10 mouse cellular contexts compared by ENCODE assay signal in the genomic region with DNA sequence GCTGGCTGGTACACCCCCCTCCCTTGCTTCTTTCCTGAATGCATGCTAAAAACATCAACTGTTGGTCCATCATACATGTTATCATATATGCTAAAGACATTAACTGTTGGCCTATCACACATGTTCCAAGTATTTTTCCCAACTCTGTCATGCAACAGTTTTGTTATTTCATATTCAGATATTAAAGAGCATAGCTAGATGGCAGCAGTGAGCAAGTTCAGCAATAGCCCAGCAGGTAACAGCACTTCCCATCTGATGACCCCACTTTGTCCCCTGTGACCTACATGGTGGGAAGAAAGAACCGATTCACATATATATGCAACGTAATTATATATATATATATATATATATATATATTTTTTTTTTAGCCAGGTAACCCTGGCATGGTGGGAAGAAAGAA.
DNase-seq lines count a peak whose midpoint lies in the region; ATAC-seq and TF ChIP-seq lines count a peak whose summit lies in the region.
"Had no signal": no experiment of that assay in that cellular context is flagged by ENCODE, and none has a peak within 500 bp of the region (broad histone marks: within the 10 kb centered on the region; RNA-seq: fewer than 3 reads in every experiment).

No protein-coding gene starts in this region.

- no peaks in the 10 kb centered on the region for H3K27me3 ChIP-seq in cerebellum, adult 2 months (ENCODE audit: control insufficient read depth, insufficient read depth, low read length)
- H3K27me3 ChIP-seq in small intestine, adult 2 months (ENCODE audit: control insufficient read depth, insufficient read depth, low read length): no peaks in the 10 kb centered on the region
- H3K27me3 ChIP-seq: heart, embryonic 13.5 days; lung, embryonic 15.5 days had no signal

- 0 out of 2 replicates have a peak, but pooled peaks cover 2% of the 10 kb centered on the region for H3K36me3 ChIP-seq in small intestine, adult 2 months (ENCODE audit: control insufficient read depth, insufficient read depth, low read length)
- H3K36me3 ChIP-seq: lung, embryonic 15.5 days had no signal

- H3K27ac ChIP-seq in cerebellum, adult 2 months (ENCODE audit: insufficient read depth, low read length): no peak overlapping the region
- no peak overlapping the region for H3K27ac ChIP-seq in small intestine, adult 2 months (ENCODE audit: insufficient read depth, low read depth, low read length)
- H3K27ac ChIP-seq: heart, embryonic 13.5 days; lung, embryonic 15.5 days had no signal

- peaks cover 26% of the 10 kb centered on the region for H3K4me1 ChIP-seq in cerebellum, adult 2 months (ENCODE audit: control insufficient read depth, insufficient read depth, low read length)
- no peaks in the 10 kb centered on the region for H3K4me1 ChIP-seq in small intestine, adult 2 months (ENCODE audit: control insufficient read depth, insufficient read depth, insufficient read length, low read length)

- TF ChIP-seq CTCF in cerebellum, adult 2 months (IDR thresholded peaks at IDR 0.05; ENCODE audit: borderline replicate concordance, insufficient read depth, low read depth, low read length): peak; percentile 67; the same call in 1 of the 2 replicates
- peak; percentile 25; the same call in 1 of the 2 replicates for TF ChIP-seq CTCF in small intestine, adult 2 months (IDR thresholded peaks at IDR 0.05; ENCODE audit: extremely low read depth, insufficient read length, insufficient replicate concordance, low read depth, low read length)

- peak in 1 of 2 experiments; percentile 67 for DNase-seq in cerebellum, adult 2 months
- DNase-seq in left cerebral cortex, postnatal 4 days: peak; percentile 35
- no peak for DNase-seq in left cerebral cortex, adult 8-10 months (ENCODE audit: low spot score in 2 of 2)
- peak; percentile 39 for DNase-seq in R1 (ENCODE audit: low read depth, low spot score)
- DNase-seq in left cerebral cortex, adult 9 months (ENCODE audit: low spot score in 2 of 2): no peak

- H3K4me3 ChIP-seq in cerebellum, adult 2 months (replicated peaks; ENCODE audit: insufficient read depth, low read depth, low read length): no peak overlapping the region
- H3K4me3 ChIP-seq in small intestine, adult 2 months (ENCODE audit: low read depth, low read length): no peak overlapping the region
- H3K4me3 ChIP-seq: heart, embryonic 13.5 days; lung, embryonic 15.5 days had no signal

- ATAC-seq in cerebellum, adult (ENCODE audit: insufficient number of reproducible peaks, low FRiP score, low TSS enrichment): no peak
- ATAC-seq in granulocyte monocyte progenitor cell, adult 5-6 weeks (replicated peaks; ENCODE audit: poor library complexity, severe bottlenecking): peak; percentile 61

- no peak for TF ChIP-seq POLR2A in cerebellum, adult 2 months (IDR thresholded peaks at IDR 0.05; ENCODE audit: borderline replicate concordance, insufficient read depth, low read length)
- TF ChIP-seq POLR2A in small intestine, adult 2 months (IDR thresholded peaks at IDR 0.05; ENCODE audit: low read depth, low read length): no peak

- intact Hi-C loops in left cerebral cortex, postnatal 4 days (cut with DNase I): loop anchor here (5.0 kb wide), 1 partner anchor 174 kb away; a partner anchor contains a TSS

- 15% methylated on average over 2 of the region's 2 CpGs for WGBS in cerebellum, adult 2 months
- 32% methylated on average over 2 of the region's 2 CpGs for WGBS in small intestine, adult 2 months

Comparison
In these comparisons a context has a peak if more than half of its experiments do, and no peak if none do; other contexts are left out.
1. DNase-seq: peak in left cerebral cortex, postnatal 4 days (single experiment) and R1 (single experiment); none in left cerebral cortex, adult 8-10 months (0 of 2) and left cerebral cortex, adult 9 months (0 of 2).